Mouse (Mus musculus) CH12.LX (cell line): ENCODE data around the gene Pbrm1. TPM values are rescaled to one million over a fixed set of nuclear protein-coding genes. Genes with fewer than 3 reads are reported as not detected.

Source experiments
- DNase-seq: peaks from one replicate; pipeline ENCODE4 v3.0.0-alpha.2; 2013; ENCODE audit errors: extremely low read depth
- H3K27ac ChIP-seq: 2 replicates; pipeline ENCODE4 v1.5.1; 2012; ENCODE audit warnings: low read depth, mild to moderate bottlenecking, control low read depth, moderate library complexity; ENCODE audit not compliant: insufficient read depth
- H3K27me3 ChIP-seq: replicated peaks from 2 replicates; pipeline ENCODE3; 2012; ENCODE audit warnings: inconsistent platforms
- H3K36me3 ChIP-seq, 2 experiments: replicated peaks in 1 of 2; 2 replicates each; pipeline versions ENCODE3 to v1.6.1; 2012; ENCODE audit warnings: inconsistent platforms in 1 of 2, low read length in 1 of 2, mild to moderate bottlenecking in 1 of 2, mixed read lengths in 1 of 2, moderate library complexity in 1 of 2; ENCODE audit not compliant: control insufficient read depth in 1 of 2, insufficient read depth in 1 of 2
- H3K4me1 ChIP-seq, 2 experiments: 2 replicates each; pipeline ENCODE4 v1.6.1; 2012; ENCODE audit warnings: inconsistent platforms in 1 of 2, moderate library complexity in 1 of 2; ENCODE audit not compliant: insufficient read depth in 2 of 2, control insufficient read depth in 1 of 2
- H3K4me2 ChIP-seq: 2 replicates; pipeline ENCODE4 v1.6.1; 2012; ENCODE audit warnings: low read depth, mild to moderate bottlenecking, control low read depth; ENCODE audit not compliant: poor library complexity, insufficient read depth, severe bottlenecking
- H3K4me3 ChIP-seq, 3 experiments: fragments of 150-350 bp in 1 of 3; sonication (generic) in 1 of 3; replicated peaks in 1 of 3; 2 replicates each; pipeline versions ENCODE3 to v1.5.1; 2011 to 2012; ENCODE audit warnings: low read depth in 2 of 3, low read length in 2 of 3, mild to moderate bottlenecking in 2 of 3, moderate library complexity in 2 of 3, control low read depth in 1 of 3, improper control_type of control experiment in 1 of 3, inconsistent platforms in 1 of 3, mixed read lengths in 1 of 3; ENCODE audit not compliant: poor library complexity in 1 of 3
- H3K79me2 ChIP-seq: replicated peaks from 2 replicates; pipeline ENCODE4 v1.6.1; 2012; ENCODE audit warnings: mild to moderate bottlenecking, moderate library complexity; ENCODE audit not compliant: control insufficient read depth, poor library complexity, insufficient read depth, severe bottlenecking; ENCODE audit errors: extremely low read depth
- H3K9ac ChIP-seq: 2 replicates; pipeline ENCODE4 v1.6.1; 2012; ENCODE audit warnings: low read depth, mild to moderate bottlenecking, control low read depth, moderate library complexity; ENCODE audit not compliant: insufficient read depth
- H3K9me3 ChIP-seq: replicated peaks from 2 replicates; pipeline ENCODE3; 2012; ENCODE audit warnings: low read length, inconsistent platforms, mixed read lengths
- CHD2 ChIP-seq: IDR thresholded peaks from 2 replicates; pipeline ENCODE4 v1.6.1; 2011; ENCODE audit warnings: low read length, improper control_type of control experiment
- CTCF ChIP-seq, 2 experiments: IDR thresholded peaks in 1 of 2; conservative IDR thresholded peaks in 1 of 2; 2 replicates each; pipeline ENCODE4 v1.5.1; 2011 to 2012; ENCODE audit warnings: low read depth in 2 of 2, low read length in 2 of 2, improper control_type of control experiment in 1 of 2, inconsistent platforms in 1 of 2, mild to moderate bottlenecking in 1 of 2, moderate library complexity in 1 of 2
- EP300 ChIP-seq: IDR thresholded peaks from 2 replicates; pipeline ENCODE4 v1.6.1; 2011; ENCODE audit warnings: low read length, improper control_type of control experiment
- ETS1 ChIP-seq: conservative IDR thresholded peaks from 2 replicates; pipeline ENCODE4 v1.6.1; 2012; ENCODE audit warnings: low read depth, mild to moderate bottlenecking, inconsistent platforms, low read length, improper control_type of control experiment, moderate library complexity
- IRF4 ChIP-seq: IDR thresholded peaks from 2 replicates; pipeline ENCODE4 v1.6.1; 2014; ENCODE audit warnings: low read depth, mild to moderate bottlenecking, inconsistent platforms, low read length, improper control_type of control experiment
- JUN ChIP-seq: IDR thresholded peaks from 2 replicates; pipeline ENCODE4 v1.6.1; 2011; ENCODE audit warnings: low read depth, mild to moderate bottlenecking, low read length, improper control_type of control experiment, moderate library complexity; ENCODE audit not compliant: insufficient read depth
- KAT2A ChIP-seq: IDR thresholded peaks from 2 replicates; pipeline ENCODE4 v1.6.1; 2012; ENCODE audit warnings: low read length, improper control_type of control experiment, inconsistent platforms; ENCODE audit not compliant: insufficient replicate concordance
- MAX ChIP-seq: IDR thresholded peaks from 2 replicates; pipeline ENCODE4 v1.6.1; 2011; ENCODE audit warnings: low read length, improper control_type of control experiment
- MEF2A ChIP-seq: IDR thresholded peaks from 2 replicates; pipeline ENCODE4 v1.6.1; 2014; ENCODE audit warnings: low read depth, mild to moderate bottlenecking, inconsistent platforms, low read length, improper control_type of control experiment, borderline replicate concordance
- MYC ChIP-seq: IDR thresholded peaks from 2 replicates; pipeline ENCODE4 v1.6.1; 2011; ENCODE audit warnings: low read depth, mild to moderate bottlenecking, improper control_type of control experiment, low read length
- NELFE ChIP-seq: IDR thresholded peaks from 2 replicates; pipeline ENCODE4 v1.6.1; 2011; ENCODE audit warnings: low read depth, low read length, improper control_type of control experiment
- PAX5 ChIP-seq: IDR thresholded peaks from 2 replicates; pipeline ENCODE4 v1.6.1; 2012; ENCODE audit warnings: low read length, inconsistent platforms, mixed read lengths
- POLR2A ChIP-seq: IDR thresholded peaks from 2 replicates; pipeline ENCODE4 v1.6.1; 2011; ENCODE audit warnings: low read depth, mild to moderate bottlenecking, improper control_type of control experiment, low read length
- SMC3 ChIP-seq: IDR thresholded peaks from 2 replicates; pipeline ENCODE4 v1.6.1; 2011; ENCODE audit warnings: low read depth, low read length, improper control_type of control experiment
- TCF12 ChIP-seq: IDR thresholded peaks from 2 replicates; pipeline ENCODE4 v1.6.1; 2014; ENCODE audit warnings: low read depth, mild to moderate bottlenecking, inconsistent platforms, low read length, improper control_type of control experiment
- ZC3H11A ChIP-seq: IDR thresholded peaks from 2 replicates; pipeline ENCODE4 v1.6.1; 2012; ENCODE audit warnings: low read depth, mild to moderate bottlenecking, inconsistent platforms, low read length, improper control_type of control experiment
- ZMIZ1 ChIP-seq: IDR thresholded peaks from 2 replicates; pipeline ENCODE4 v1.6.1; 2012; ENCODE audit warnings: low read depth, mild to moderate bottlenecking, inconsistent platforms, low read length, improper control_type of control experiment
- dilution Hi-C: fragments of 300-500 bp; cut with MboI; formaldehyde crosslinking; loops from 2 replicates; pipeline ENCODE4 v1.14.3; 2020; ENCODE audit warnings: low sequenced_read_pairs; ENCODE audit not compliant: extremely low pct_unique_long_range_greater_than_20kb, extremely low pct_ligation_motif_present
- in situ Hi-C: fragments of 300-500 bp; cut with MboI; formaldehyde crosslinking; loops from 3 replicates; pipeline ENCODE4 v1.14.3; 2019; ENCODE audit warnings: low sequenced_read_pairs, low pct_ligation_motif_present, low pct_unique_long_range_greater_than_20kb, mixed read lengths
- polyA plus RNA-seq: library from polyadenylated mRNA; unstranded; fragments of >175 nt; gene quantifications from 2 replicates; pipeline ENCODE4 v1.2.1, GENCODE M21; 2012; ENCODE audit warnings: low read depth; ENCODE audit not compliant: insufficient read length
- total RNA-seq, 2 experiments: library from RNA; depleted of rRNA; stranded (reverse); fragments of 300-350 nt in 1 of 2; fragments of >200 nt in 1 of 2; gene quantifications; 2 replicates each; pipeline ENCODE4 v1.2.3; 2012 to 2014

Pbrm1 gene
- total and polyA plus RNA-seq, 3 experiments: 20.4 to 28.8 (median 22.6) TPM

- in situ Hi-C loops: no loop called here
- H3K9ac ChIP-seq: no peak overlapping the region
- peaks cover 33% of the 10 kb centered on the region for H3K27me3 ChIP-seq
- peaks cover 4% of the 10 kb centered on the region in 2 experiments; a peak in 3 of 4 replicates for H3K4me1 ChIP-seq
- dilution Hi-C loops: no loop called here
- no peaks in the 10 kb centered on the region; the same call in 1 of the 2 replicates for H3K79me2 ChIP-seq
- H3K9me3 ChIP-seq: no peaks in the 10 kb centered on the region
- no peak for TF ChIP-seq MEF2A
- no peak for TF ChIP-seq MAX
- TF ChIP-seq ZMIZ1: no peak
- TF ChIP-seq ZC3H11A: no peak
- TF ChIP-seq CTCF (conservative IDR thresholded peaks at IDR 0.05 in 1 of 2, IDR thresholded peaks at IDR 0.05 in 1 of 2; ENCODE audit: low read depth in 2 of 2, low read length in 2 of 2): no peak
- TF ChIP-seq EP300: no peak
- H3K36me3 ChIP-seq: peaks cover 14 to 22% of the 10 kb centered on the region in 2 experiments
- no peak overlapping the region for H3K27ac ChIP-seq
- H3K4me3 ChIP-seq: no peak overlapping the region
- DNase-seq: no peak
- H3K4me2 ChIP-seq: no peak overlapping the region
Observed at GRCm38 (mm10) chr14:31133023-31133665, 114.2 kb downstream of the Pbrm1 start.

DNA sequence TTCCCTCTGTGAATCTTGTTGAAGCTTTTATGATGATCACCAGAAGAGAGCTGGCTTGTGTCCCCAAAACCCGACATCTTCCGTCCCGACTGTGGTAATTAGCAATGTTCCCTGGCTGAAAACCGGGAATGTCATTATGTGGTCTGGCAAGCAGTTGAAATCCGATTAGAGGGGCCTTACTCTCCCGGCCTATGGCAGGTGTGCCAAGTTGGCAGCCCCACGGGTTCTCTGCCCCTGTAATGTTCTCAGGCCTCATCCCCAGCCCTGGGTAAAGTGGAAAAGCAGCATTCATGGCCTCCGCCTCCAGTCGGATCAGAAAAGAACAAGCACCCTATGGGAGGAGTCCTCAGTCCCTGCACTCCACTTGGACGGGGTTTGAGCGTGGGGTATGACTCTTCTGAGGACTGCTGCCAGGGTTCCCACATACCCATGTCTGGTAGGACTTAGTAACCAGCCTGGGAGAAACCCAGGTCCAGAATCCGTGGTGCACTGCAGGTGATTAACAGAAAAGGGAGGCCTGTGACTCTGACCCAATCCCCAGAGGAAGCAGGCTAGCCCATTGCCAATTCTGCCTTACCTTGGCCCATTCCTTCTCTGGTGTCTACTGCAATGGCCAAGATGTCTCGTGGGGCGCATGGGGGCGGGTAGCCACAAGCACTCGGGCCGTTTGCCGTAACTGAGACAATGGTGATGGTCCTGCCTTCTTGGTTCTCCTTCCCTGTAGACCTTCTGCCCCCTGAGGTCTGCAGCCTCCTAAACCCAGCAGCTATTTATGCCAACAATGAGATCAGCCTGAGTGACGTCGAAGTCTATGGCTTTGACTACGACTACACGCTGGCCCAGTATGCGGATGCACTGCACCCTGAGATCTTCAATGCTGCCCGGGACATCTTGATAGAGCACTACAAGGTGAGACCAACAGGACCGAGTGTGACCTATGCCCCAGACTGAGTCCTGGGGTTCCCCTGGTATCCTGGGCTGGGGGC is 115.4 kb downstream of the Pbrm1 start:
- no peak overlapping the region for H3K4me2 ChIP-seq
- no peaks in the 10 kb centered on the region for H3K9me3 ChIP-seq
- H3K4me3 ChIP-seq: no peak overlapping the region
- H3K27ac ChIP-seq: no peak overlapping the region
- TF ChIP-seq TCF12 (no peak), CHD2 (no peak), PAX5 (no peak), MEF2A (no peak), CTCF (conservative IDR thresholded peaks at IDR 0.05 in 1 of 2, IDR thresholded peaks at IDR 0.05 in 1 of 2; ENCODE audit: low read depth in 2 of 2, low read length in 2 of 2) (no peak), POLR2A (no peak), SMC3 (no peak), NELFE (no peak), KAT2A (no peak), ETS1 (no peak), JUN (no peak), IRF4 (no peak), MYC (no peak)
- DNase-seq: no peak
- no peaks in the 10 kb centered on the region for H3K79me2 ChIP-seq
- in situ Hi-C loops: no loop called here
- H3K36me3 ChIP-seq: peaks cover 20 to 33% of the 10 kb centered on the region in 2 experiments
- dilution Hi-C loops: no loop called here
- peaks cover 2 to 4% of the 10 kb centered on the region in 2 experiments; a peak in 3 of 4 replicates for H3K4me1 ChIP-seq
- H3K27me3 ChIP-seq: peaks cover 33% of the 10 kb centered on the region
- H3K9ac ChIP-seq: no peak overlapping the region
